Mouse (Mus musculus): ENCODE measurements at regions not wholly inside any gene's neighbourhood (a gene's known extent, or its start where the extent isn't known, plus 50 kb on each side); places are given as distances from the start of the nearest gene placed in this dataset.
"Not testable (repeated sequence)": the region's sequence is repeated elsewhere in the genome, so short reads cannot be mapped to it uniquely, and the experiment has no call there.

DNA sequence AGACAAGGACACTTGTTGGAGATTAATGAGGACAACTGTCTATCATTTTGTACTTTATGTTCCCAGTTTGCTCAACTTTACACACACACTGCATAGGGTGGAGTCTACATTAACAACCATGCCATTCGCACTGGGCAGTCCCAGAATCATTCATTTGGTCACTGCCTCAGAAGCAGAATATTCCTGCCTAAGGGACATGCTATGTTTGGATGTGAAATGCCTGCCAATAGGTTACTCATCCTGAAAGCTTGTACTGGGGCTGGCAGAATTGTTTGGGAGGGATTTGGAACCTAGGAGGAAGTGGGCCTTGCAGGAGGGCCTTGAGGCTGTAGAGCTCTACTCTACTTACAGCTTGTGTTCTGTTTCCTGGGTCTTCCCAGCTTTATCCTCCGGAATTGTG lies 482.3 kb downstream of the Lmo7 start:
- DNase-seq (ENCODE audit: low spot score in 2 of 2): no peak
- TF ChIP-seq CTCF (conservative IDR thresholded peaks at IDR 0.05): no peak
- H3K4me3 ChIP-seq: no peak overlapping the region
- H3K27ac ChIP-seq: no peak overlapping the region

DNA sequence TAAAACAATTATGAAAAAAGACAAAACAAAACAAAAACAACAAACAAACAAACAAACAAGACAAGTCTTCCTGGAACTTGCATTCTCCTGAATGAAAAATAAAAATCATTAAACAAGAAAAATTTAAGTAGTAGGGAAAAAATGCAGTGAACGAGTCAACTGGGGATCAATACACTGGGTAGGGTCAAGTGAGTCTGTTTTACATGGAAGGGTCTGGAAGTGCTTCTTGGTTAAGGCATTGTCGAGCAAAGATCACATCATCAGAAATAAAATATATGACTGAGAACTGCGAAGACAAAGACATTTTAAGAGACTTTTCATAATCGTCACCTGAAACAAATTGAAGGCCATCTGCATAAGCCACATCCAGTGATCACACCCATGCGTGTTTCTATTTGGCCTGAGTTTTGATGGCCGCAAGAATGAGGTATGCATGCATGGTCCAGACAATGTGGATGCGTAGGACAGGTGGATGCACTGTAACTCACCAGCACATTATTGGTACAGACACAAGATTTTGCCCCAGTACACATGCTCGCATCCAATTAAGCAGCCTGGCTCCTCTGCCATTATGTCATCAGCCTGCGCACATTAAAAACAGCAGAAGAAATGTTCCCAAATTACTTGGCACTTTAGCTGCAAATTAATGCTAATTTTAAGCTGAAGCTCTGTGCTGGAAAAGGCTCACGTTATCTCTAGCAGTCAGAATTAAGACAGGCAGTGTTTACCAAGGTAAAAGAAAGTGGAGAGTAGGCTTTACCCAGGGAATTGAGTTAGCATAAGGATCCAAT lies 475.3 kb downstream of the Lmo7 start:
- peak overlapping the region; percentile 11 for H3K27ac ChIP-seq
- no peak overlapping the region for H3K4me3 ChIP-seq
- no peak for TF ChIP-seq CTCF (conservative IDR thresholded peaks at IDR 0.05)
- peak in 1 of 2 experiments; percentile 14 for DNase-seq (ENCODE audit: low spot score in 2 of 2)

DNA sequence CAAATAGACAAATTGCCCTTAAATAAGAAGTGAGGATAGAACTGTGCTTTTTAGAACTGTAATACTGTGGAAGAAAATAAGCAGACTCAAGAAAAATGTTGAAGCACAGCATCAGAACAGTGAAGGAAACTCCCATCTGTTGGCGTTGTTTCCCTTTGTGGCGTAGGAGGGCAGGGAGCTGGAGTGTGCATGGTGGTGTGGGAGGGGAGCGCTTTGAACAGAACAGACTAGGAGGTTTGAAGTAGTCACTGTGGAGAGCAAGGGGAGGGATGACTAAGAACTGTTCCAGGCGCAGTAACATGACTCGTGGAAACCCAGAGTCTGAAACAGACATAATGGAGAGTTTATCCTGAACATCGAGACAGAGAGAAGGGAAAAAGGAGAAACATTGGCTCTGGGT lies 469.7 kb downstream of the Lmo7 start:
- Histone ChIP-seq H3K4me3 (no peak overlapping the region), H3K27ac (peak overlapping the region; percentile 69)
- no peak for TF ChIP-seq CTCF (conservative IDR thresholded peaks at IDR 0.05)
- DNase-seq (ENCODE audit: low spot score in 2 of 2): peak; percentile 73 to 90

- TF ChIP-seq CTCF (conservative IDR thresholded peaks at IDR 0.05): no peak
- Histone ChIP-seq H3K4me3 (no peak overlapping the region), H3K27ac (no peak overlapping the region)
- DNase-seq (ENCODE audit: low spot score in 2 of 2): no peak
Measured at GRCm38 (mm10) chr14:102190786-102191185, 461.0 kb downstream of the Lmo7 start.

DNA sequence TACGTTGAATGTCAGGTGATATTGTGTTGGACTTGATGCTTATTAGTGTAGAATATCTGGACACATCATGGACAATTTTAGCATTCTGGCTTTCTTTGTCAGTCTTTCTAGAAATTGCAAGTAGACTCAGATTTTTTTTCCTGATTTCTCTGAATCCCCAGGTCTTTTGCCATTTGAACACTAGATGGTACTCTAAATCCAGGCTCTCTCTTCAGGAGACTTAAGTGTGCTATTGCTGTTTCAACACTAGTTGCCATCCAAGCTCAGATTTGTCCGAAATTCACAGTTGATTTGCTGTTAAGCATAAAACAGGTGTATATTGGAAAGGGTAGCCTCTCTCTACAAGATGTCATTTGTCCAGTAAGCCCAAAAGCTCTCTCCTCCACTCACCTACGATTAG lies 451.5 kb downstream of the Lmo7 start:
- peak in 1 of 2 experiments; percentile 14 for DNase-seq (ENCODE audit: low spot score in 2 of 2)
- Histone ChIP-seq H3K27ac (no peak overlapping the region), H3K4me3 (no peak overlapping the region)
- peak; percentile 81 for TF ChIP-seq CTCF (conservative IDR thresholded peaks at IDR 0.05)

DNA sequence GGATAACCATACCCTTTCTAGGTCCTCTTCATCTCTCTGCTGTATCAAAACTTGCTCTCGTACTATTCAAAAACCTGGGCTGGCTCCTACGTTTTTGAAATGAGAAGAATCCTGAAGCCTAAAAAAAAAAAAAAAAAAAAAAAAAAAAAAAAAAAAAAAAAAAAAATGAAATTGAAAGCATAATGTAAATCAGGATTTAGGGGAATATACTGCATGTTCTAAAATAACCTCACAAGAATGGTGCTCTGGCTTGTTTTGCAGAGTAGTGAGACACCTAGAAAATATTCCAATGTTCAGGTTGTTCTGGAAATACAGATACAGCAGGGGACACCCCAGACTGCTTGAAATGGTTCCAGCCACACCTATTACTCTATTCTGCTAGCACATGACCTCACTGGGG lies 442.0 kb downstream of the Lmo7 start:
- H3K4me3 ChIP-seq: no peak overlapping the region
- no peak for TF ChIP-seq CTCF (conservative IDR thresholded peaks at IDR 0.05)
- DNase-seq (ENCODE audit: low spot score in 2 of 2): no peak
- no peak overlapping the region for H3K27ac ChIP-seq

- H3K4me3 ChIP-seq: no peak overlapping the region
- H3K27ac ChIP-seq: no peak overlapping the region
- TF ChIP-seq CTCF (conservative IDR thresholded peaks at IDR 0.05): no peak
- DNase-seq (ENCODE audit: low spot score in 2 of 2): no peak
Measured at GRCm38 (mm10) chr14:102161291-102162284, 431.8 kb downstream of the Lmo7 start.

DNA sequence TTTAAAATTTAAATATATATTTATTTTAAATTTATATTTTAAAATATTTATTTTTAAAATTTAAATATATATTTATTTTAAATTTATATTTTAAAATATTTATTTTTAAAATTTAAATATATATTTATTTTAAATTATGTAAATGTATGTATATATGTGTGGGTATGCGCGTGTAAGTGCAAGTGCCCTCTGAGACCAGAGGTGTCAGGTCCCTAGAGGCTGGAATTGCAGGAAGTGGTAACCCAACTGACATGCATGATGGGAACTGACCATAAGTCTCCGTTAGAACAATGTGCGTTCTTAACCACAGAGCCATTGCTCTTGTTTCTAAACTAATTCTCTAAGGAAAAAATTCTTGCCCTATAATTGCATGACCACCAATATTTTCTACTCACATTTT lies 420.7 kb downstream of the Lmo7 start:
- not testable (repeated sequence) for H3K4me3 ChIP-seq; H3K27ac ChIP-seq; DNase-seq (ENCODE audit: low spot score in 2 of 2)

DNA sequence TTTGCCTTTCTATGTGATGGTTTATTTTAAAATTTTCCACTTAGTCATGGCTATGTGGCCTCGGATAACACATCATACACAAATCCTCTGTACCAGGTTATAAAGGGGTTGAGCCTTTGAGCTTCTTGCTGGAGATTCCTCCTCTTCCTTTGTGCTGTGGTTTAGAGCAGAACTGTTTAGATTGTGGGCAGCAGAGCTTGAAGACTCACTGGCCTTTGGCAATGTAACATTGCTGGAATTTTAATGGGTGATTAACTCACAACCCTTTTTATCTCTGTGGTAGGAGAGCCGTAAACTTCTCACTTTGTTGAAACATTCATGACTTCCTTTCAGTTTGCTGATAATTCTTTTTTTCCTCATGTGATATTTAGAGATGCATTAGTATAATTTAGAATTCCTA lies 413.0 kb downstream of the Lmo7 start:
- Histone ChIP-seq H3K27ac (no peak overlapping the region), H3K4me3 (no peak overlapping the region)
- TF ChIP-seq CTCF (conservative IDR thresholded peaks at IDR 0.05): no peak
- DNase-seq (ENCODE audit: low spot score in 2 of 2): no peak

DNA sequence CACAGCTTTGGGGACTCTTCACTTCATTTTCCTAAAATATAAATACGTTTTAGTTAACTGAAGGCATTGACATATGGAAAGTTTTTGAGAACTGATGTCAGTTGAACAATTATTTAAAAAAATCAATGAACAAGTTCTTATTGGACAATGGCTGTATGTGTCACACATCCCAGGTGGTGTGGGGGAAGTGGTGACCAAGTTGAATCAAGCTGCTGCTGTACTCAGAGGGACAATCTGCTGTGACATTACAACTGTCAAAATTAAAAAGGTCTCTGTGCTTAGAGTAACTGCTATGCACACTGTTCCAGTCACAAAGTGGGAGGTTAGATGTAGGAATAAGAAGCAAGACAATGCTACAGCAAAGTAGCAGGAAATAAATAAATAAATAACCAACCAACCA lies 409.2 kb downstream of the Lmo7 start:
- Histone ChIP-seq H3K27ac (no peak overlapping the region), H3K4me3 (no peak overlapping the region)
- peak; percentile 20 to 36 for DNase-seq (ENCODE audit: low spot score in 2 of 2)
- TF ChIP-seq CTCF (conservative IDR thresholded peaks at IDR 0.05): no peak

DNA sequence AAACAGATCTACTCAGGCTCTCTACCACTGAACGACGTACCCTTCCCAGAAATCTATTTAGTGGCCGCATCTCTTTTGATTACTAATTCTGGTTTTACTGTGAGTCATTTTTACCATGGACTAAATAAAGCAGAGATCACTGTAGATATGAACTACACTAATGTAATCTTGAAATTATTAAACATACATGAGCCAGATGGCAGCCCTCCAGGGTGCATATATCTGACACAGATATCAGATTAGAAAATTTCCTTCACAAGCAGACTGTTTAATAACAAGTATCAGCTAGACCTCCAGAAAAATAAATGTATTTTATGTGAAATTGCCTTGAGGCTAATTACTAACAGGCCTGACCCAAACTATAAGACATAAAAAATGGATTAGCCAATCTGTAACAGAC lies 388.4 kb downstream of the Lmo7 start:
- Histone ChIP-seq H3K4me3 (no peak overlapping the region), H3K27ac (no peak overlapping the region)
- no peak for DNase-seq (ENCODE audit: low spot score in 2 of 2)
- TF ChIP-seq CTCF (conservative IDR thresholded peaks at IDR 0.05): no peak

GRCm38 (mm10) chr14:102106165-102106564 lies 376.4 kb downstream of the Lmo7 start:
- Histone ChIP-seq H3K4me3 (no peak overlapping the region), H3K27ac (no peak overlapping the region)
- DNase-seq (ENCODE audit: low spot score in 2 of 2): no peak
- no peak for TF ChIP-seq CTCF (conservative IDR thresholded peaks at IDR 0.05)

DNA sequence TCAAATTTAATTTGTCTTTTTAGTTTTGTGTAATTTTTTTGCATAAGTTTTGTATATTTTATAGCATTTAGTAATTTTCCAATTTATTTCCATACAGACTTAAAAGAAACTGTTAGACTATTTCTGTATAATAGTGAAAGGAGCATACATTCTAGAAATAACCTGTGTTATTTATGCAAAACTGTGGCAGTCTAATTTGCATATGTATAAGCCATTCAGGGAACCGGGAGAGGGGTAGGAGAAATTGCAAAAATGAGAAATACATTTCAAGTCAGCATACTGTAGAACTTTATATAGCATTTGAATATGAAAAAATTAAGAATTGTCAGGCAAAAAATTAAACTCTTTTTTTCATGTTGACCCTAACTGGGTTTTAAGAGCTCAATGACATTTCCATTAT lies 364.3 kb downstream of the Lmo7 start:
- no peak overlapping the region for H3K4me3 ChIP-seq
- DNase-seq (ENCODE audit: low spot score in 2 of 2): no peak

More for the DNA sequence above, 364.3 kb downstream of the Lmo7 start:
- no peak for TF ChIP-seq CTCF (conservative IDR thresholded peaks at IDR 0.05)
- H3K27ac ChIP-seq: no peak overlapping the region

Measured in layer of hippocampus, adult 2 months (tissue).